Mouse (Mus musculus) CH12.LX (cell line): ENCODE results near the gene 3300002I08Rik. TPM values are rescaled to one million over a fixed set of nuclear protein-coding genes. Genes with fewer than 3 reads are reported as not detected.
"Not testable (repeated sequence)": the region's sequence is repeated elsewhere in the genome, so short reads cannot be mapped to it uniquely, and the experiment has no call there.

Experiments used
- DNase-seq: peaks from one replicate; pipeline ENCODE4 v3.0.0-alpha.2; 2013; ENCODE audit errors: extremely low read depth
- H3K27ac ChIP-seq: 2 replicates; pipeline ENCODE4 v1.5.1; 2012; ENCODE audit warnings: low read depth, mild to moderate bottlenecking, control low read depth, moderate library complexity; ENCODE audit not compliant: insufficient read depth
- H3K27me3 ChIP-seq: replicated peaks from 2 replicates; pipeline ENCODE3; 2012; ENCODE audit warnings: inconsistent platforms
- H3K36me3 ChIP-seq, 2 experiments: replicated peaks in 1 of 2; 2 replicates each; pipeline versions ENCODE3 to v1.6.1; 2012; ENCODE audit warnings: inconsistent platforms in 1 of 2, low read length in 1 of 2, mild to moderate bottlenecking in 1 of 2, mixed read lengths in 1 of 2, moderate library complexity in 1 of 2; ENCODE audit not compliant: control insufficient read depth in 1 of 2, insufficient read depth in 1 of 2
- H3K4me1 ChIP-seq, 2 experiments: 2 replicates each; pipeline ENCODE4 v1.6.1; 2012; ENCODE audit warnings: inconsistent platforms in 1 of 2, moderate library complexity in 1 of 2; ENCODE audit not compliant: insufficient read depth in 2 of 2, control insufficient read depth in 1 of 2
- H3K4me2 ChIP-seq: 2 replicates; pipeline ENCODE4 v1.6.1; 2012; ENCODE audit warnings: low read depth, mild to moderate bottlenecking, control low read depth; ENCODE audit not compliant: poor library complexity, insufficient read depth, severe bottlenecking
- H3K4me3 ChIP-seq, 3 experiments: fragments of 150-350 bp in 1 of 3; sonication (generic) in 1 of 3; replicated peaks in 1 of 3; 2 replicates each; pipeline versions ENCODE3 to v1.5.1; 2011 to 2012; ENCODE audit warnings: low read depth in 2 of 3, low read length in 2 of 3, mild to moderate bottlenecking in 2 of 3, moderate library complexity in 2 of 3, control low read depth in 1 of 3, improper control_type of control experiment in 1 of 3, inconsistent platforms in 1 of 3, mixed read lengths in 1 of 3; ENCODE audit not compliant: poor library complexity in 1 of 3
- H3K79me2 ChIP-seq: replicated peaks from 2 replicates; pipeline ENCODE4 v1.6.1; 2012; ENCODE audit warnings: mild to moderate bottlenecking, moderate library complexity; ENCODE audit not compliant: control insufficient read depth, poor library complexity, insufficient read depth, severe bottlenecking; ENCODE audit errors: extremely low read depth
- H3K9ac ChIP-seq: 2 replicates; pipeline ENCODE4 v1.6.1; 2012; ENCODE audit warnings: low read depth, mild to moderate bottlenecking, control low read depth, moderate library complexity; ENCODE audit not compliant: insufficient read depth
- H3K9me3 ChIP-seq: replicated peaks from 2 replicates; pipeline ENCODE3; 2012; ENCODE audit warnings: low read length, inconsistent platforms, mixed read lengths
- BHLHE40 ChIP-seq: IDR thresholded peaks from 2 replicates; pipeline ENCODE4 v1.6.1; 2011; ENCODE audit warnings: mild to moderate bottlenecking, low read depth, low read length, improper control_type of control experiment
- CTCF ChIP-seq, 2 experiments: IDR thresholded peaks in 1 of 2; conservative IDR thresholded peaks in 1 of 2; 2 replicates each; pipeline ENCODE4 v1.5.1; 2011 to 2012; ENCODE audit warnings: low read depth in 2 of 2, low read length in 2 of 2, improper control_type of control experiment in 1 of 2, inconsistent platforms in 1 of 2, mild to moderate bottlenecking in 1 of 2, moderate library complexity in 1 of 2
- E2F4 ChIP-seq: IDR thresholded peaks from 2 replicates; pipeline ENCODE4 v1.6.1; 2011; ENCODE audit warnings: low read depth, low read length, improper control_type of control experiment; ENCODE audit not compliant: insufficient replicate concordance
- EP300 ChIP-seq: IDR thresholded peaks from 2 replicates; pipeline ENCODE4 v1.6.1; 2011; ENCODE audit warnings: low read length, improper control_type of control experiment
- HCFC1 ChIP-seq: IDR thresholded peaks from 2 replicates; pipeline ENCODE4 v1.6.1; 2012; ENCODE audit warnings: low read depth, mild to moderate bottlenecking, inconsistent platforms, low read length, improper control_type of control experiment
- IRF4 ChIP-seq: IDR thresholded peaks from 2 replicates; pipeline ENCODE4 v1.6.1; 2014; ENCODE audit warnings: low read depth, mild to moderate bottlenecking, inconsistent platforms, low read length, improper control_type of control experiment
- KAT2A ChIP-seq: IDR thresholded peaks from 2 replicates; pipeline ENCODE4 v1.6.1; 2012; ENCODE audit warnings: low read length, improper control_type of control experiment, inconsistent platforms; ENCODE audit not compliant: insufficient replicate concordance
- MEF2A ChIP-seq: IDR thresholded peaks from 2 replicates; pipeline ENCODE4 v1.6.1; 2014; ENCODE audit warnings: low read depth, mild to moderate bottlenecking, inconsistent platforms, low read length, improper control_type of control experiment, borderline replicate concordance
- MXI1 ChIP-seq: IDR thresholded peaks from 2 replicates; pipeline ENCODE4 v1.6.1; 2011; ENCODE audit warnings: mild to moderate bottlenecking, low read depth, low read length, improper control_type of control experiment
- NELFE ChIP-seq: IDR thresholded peaks from 2 replicates; pipeline ENCODE4 v1.6.1; 2011; ENCODE audit warnings: low read depth, low read length, improper control_type of control experiment
- NRF1 ChIP-seq: IDR thresholded peaks from 2 replicates; pipeline ENCODE4 v1.6.1; 2014; ENCODE audit warnings: low read depth, mild to moderate bottlenecking, inconsistent platforms, low read length, improper control_type of control experiment, moderate library complexity
- RAD21 ChIP-seq: IDR thresholded peaks from 2 replicates; pipeline ENCODE4 v1.6.1; 2011; ENCODE audit warnings: low read depth, mild to moderate bottlenecking, low read length, improper control_type of control experiment, moderate library complexity
- RCOR1 ChIP-seq: conservative IDR thresholded peaks from 2 replicates; pipeline ENCODE4 v1.6.1; 2012; ENCODE audit warnings: low read depth, mild to moderate bottlenecking, inconsistent platforms, low read length, improper control_type of control experiment
- dilution Hi-C: fragments of 300-500 bp; cut with MboI; formaldehyde crosslinking; loops from 2 replicates; pipeline ENCODE4 v1.14.3; 2020; ENCODE audit warnings: low sequenced_read_pairs; ENCODE audit not compliant: extremely low pct_unique_long_range_greater_than_20kb, extremely low pct_ligation_motif_present
- in situ Hi-C: fragments of 300-500 bp; cut with MboI; formaldehyde crosslinking; loops from 3 replicates; pipeline ENCODE4 v1.14.3; 2019; ENCODE audit warnings: low sequenced_read_pairs, low pct_ligation_motif_present, low pct_unique_long_range_greater_than_20kb, mixed read lengths
- polyA plus RNA-seq: library from polyadenylated mRNA; unstranded; fragments of >175 nt; gene quantifications from 2 replicates; pipeline ENCODE4 v1.2.1, GENCODE M21; 2012; ENCODE audit warnings: low read depth; ENCODE audit not compliant: insufficient read length
- total RNA-seq, 2 experiments: library from RNA; depleted of rRNA; stranded (reverse); fragments of 300-350 nt in 1 of 2; fragments of >200 nt in 1 of 2; gene quantifications; 2 replicates each; pipeline ENCODE4 v1.2.3; 2012 to 2014

3300002I08Rik gene
- total and polyA plus RNA-seq, 3 experiments, result 1.6 to 4.7 (median 3.2) TPM

- H3K9me3 ChIP-seq, result no peaks in the 10 kb centered on the region
- no peaks in the 10 kb centered on the region for H3K36me3 ChIP-seq
- no peak overlapping the region for H3K27ac ChIP-seq
- H3K27me3 ChIP-seq, result peaks cover 5% of the 10 kb centered on the region
- no peak for DNase-seq
- H3K4me3 ChIP-seq, result peak overlapping the region; percentile 62 to 85 (median 81)
- peak overlapping the region; percentile 62; the same call in 1 of the 2 replicates for H3K4me2 ChIP-seq
- in situ Hi-C loops, result no loop called here
- TF ChIP-seq MXI1 (no peak), MEF2A (0 out of 2 replicates have a peak, but pooled peaks have one; percentile 8), IRF4 (0 out of 2 replicates have a peak, but pooled peaks have one; percentile 0)
- H3K79me2 ChIP-seq, result 0 out of 2 replicates have a peak, but pooled peaks cover 2% of the 10 kb centered on the region
- 0 out of 4 replicates have a peak, but pooled peaks cover 0 to 3% of the 10 kb centered on the region in 2 experiments for H3K4me1 ChIP-seq
- peak overlapping the region; percentile 83; the same call in 1 of the 2 replicates for H3K9ac ChIP-seq
- dilution Hi-C loops, result no loop called here
Observed at GRCm38 (mm10) chr2:150362878-150363229, 289 bp upstream of the 3300002I08Rik start.

GRCm38 (mm10) chr2:150357136-150357535 lies 5.4 kb downstream of the 3300002I08Rik start:
- H3K27ac ChIP-seq, H3K79me2 ChIP-seq, H3K9ac ChIP-seq, H3K4me2 ChIP-seq, H3K4me3 ChIP-seq, H3K9me3 ChIP-seq, H3K4me1 ChIP-seq, DNase-seq, dilution Hi-C loops, H3K27me3 ChIP-seq, in situ Hi-C loops, H3K36me3 ChIP-seq: not testable (repeated sequence)

GRCm38 (mm10) chr2:150323402-150323801 lies 39.2 kb downstream of the 3300002I08Rik start, which contains the start of gene Gm10130:
TSS of gene Gm10130 (plus strand) at chr2:150323702.
- Histone ChIP-seq H3K4me1 (peaks cover 0 to 16% of the 10 kb centered on the region in 2 experiments; a peak in 2 of 4 replicates), H3K4me2 (no peak within 1 kb of the TSS), H3K9ac (no peak within 1 kb of the TSS), H3K36me3 (peaks cover 18 to 39% of the 10 kb centered on the region in 2 experiments), H3K27ac (no peak within 1 kb of the TSS), H3K4me3 (no peak within 1 kb of the TSS), H3K27me3 (no peaks in the 10 kb centered on the region), H3K79me2 (peaks cover 19% of the 10 kb centered on the region), H3K9me3 (peaks cover 17% of the 10 kb centered on the region)
- TF ChIP-seq NRF1, result no peak
- TF ChIP-seq MEF2A, result no peak
- TF ChIP-seq KAT2A, result no peak
- TF ChIP-seq HCFC1, result no peak
- TF ChIP-seq RCOR1, result no peak
- TF ChIP-seq NELFE, result no peak
- no peak for TF ChIP-seq E2F4
- TF ChIP-seq CTCF (conservative IDR thresholded peaks at IDR 0.05 in 1 of 2, IDR thresholded peaks at IDR 0.05 in 1 of 2; ENCODE audit: low read depth in 2 of 2, low read length in 2 of 2), result no peak
- TF ChIP-seq BHLHE40, result no peak
- TF ChIP-seq EP300, result no peak
- no peak for TF ChIP-seq RAD21
- in situ Hi-C loops (no loop called here), dilution Hi-C loops (no loop called here)
- DNase-seq, result no peak
